Mouse (Mus musculus) kidney, postnatal 36 days (tissue): ENCODE measurements around the gene Crocc.

Source experiments
- DNase-seq, 2 experiments: peaks; one replicate each; pipeline ENCODE4 v3.0.0; 2021 to 2022; ENCODE audit warnings: mixed read lengths in 2 of 2

Gene Crocc

DNA sequence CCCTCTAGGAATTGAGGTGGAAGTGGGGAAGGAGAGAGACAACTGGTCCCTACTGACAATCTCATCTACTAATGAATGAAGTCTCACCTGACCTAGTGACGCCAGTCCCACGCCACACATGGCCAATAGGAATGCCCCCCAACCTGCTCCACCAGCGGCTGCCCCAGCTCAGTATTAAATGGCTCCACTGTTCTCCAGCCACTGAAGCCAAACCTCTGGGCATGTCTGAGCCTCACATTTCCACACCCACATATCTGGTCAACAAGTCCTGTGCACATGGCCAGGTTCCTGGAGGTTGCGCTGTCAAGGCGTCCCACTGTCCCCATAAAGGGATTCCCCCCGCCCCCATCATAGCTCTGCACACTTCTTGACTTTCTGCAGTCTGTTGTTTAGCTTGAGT, 75.8 kb downstream of the Crocc start:
- no peak for DNase-seq

DNA sequence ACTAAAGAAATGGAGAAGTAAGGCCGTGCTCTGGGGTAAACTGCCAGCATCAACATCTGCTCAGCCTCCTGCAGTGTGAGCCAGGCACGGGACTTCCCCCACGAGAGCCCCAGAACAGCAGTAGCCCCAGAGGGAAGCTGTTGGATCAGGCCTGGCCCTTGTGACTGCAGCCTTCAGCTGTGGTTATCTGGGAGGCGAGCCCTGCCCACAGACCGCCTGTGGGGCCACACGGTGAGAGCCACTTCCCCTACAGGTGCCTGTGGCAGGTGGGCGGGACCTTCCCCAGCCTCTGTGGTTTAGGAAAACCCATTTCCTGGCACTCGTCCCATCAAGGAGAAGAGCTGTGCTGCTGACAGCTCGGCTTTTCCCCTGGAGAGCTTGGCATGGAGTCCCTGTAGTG, 76.9 kb downstream of the Crocc start:
- peak in 1 of 2 experiments; percentile 48 for DNase-seq

DNA sequence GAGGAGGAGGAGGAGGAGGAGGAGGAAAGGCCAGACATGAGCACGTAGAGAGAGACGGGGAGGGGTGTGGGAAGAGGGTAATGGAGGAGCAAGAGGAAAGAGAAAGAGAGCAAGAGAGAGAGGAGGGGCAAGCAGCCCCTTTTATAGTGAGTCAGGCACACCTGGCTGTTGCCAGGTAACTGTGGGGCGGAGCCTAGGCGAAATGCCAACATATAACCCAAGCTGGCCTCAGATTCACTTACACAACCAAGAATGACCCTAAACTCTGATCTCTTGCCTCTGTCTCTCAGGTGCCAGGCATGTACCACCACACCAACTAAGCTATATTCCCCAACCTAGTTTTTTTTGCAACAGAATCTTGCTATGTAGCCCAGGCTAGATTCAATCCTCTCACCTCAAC, 77.5 kb downstream of the Crocc start:
- peak in 1 of 2 experiments; percentile 38 for DNase-seq

- DNase-seq, result peak in 1 of 2 experiments; percentile 53
Observed at GRCm38 (mm10) chr4:140981605-140982004, 78.7 kb downstream of the Crocc start.

DNA sequence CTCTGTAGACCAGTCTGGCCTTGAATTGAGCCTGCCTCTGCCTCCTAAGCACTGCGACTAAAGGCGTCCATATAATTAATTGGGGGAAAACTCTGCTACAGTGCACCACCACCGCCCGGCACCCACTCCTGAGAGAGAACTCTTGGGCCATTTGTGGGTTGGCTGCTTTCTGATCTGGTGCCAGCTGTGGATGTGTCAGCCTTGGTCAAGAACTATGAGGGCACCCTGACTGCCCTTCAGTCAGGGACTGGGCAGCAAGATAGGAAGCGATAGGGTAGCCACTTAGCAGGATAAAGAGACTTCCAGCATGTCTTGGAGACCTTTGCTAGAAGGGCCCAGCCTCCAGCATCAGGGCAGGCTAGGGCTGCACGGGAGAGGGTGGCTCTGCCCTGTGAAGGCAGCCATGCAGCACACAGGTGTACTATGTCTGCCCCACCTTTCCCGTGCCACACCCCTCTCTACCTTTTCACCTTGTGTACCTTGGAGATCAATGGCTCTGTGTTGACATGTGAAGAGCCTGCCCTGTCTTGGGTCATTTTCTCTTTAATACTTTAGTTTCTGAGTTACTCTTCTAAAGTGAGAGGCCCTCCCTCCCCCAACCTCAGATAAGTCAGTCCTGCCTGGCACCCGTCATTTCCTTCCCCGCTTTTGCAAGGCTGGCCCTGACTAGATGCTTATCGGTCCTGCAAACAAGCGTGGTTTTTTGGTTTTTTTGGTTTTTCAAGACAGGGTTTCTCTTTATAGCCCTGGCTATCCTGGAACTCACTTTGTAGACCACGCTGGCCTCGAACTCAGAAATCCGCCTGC, 82.3 kb downstream of the Crocc start:
- DNase-seq, result no peak

DNA sequence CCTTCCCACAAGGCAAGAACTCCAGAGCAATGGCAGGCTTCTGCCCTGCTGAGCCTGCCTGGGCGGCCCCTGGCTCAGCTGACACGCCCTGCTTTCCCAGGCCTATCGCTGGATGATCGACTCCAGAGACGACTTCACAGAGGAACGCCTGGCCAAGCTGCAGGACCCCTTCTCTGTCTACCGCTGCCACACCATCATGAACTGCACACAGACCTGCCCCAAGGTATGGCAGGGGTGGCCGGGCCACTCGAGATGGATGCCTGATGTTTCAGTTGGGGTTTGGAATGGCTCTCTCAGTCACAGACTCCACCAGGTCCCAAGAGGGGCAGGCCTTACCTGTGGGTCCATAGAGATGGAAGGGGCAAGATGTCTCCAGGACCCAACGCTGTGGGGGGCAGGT, 83.1 kb downstream of the Crocc start:
- DNase-seq, result no peak

- no peak for DNase-seq
Observed at GRCm38 (mm10) chr4:140975356-140975755, 85.0 kb downstream of the Crocc start.

DNA sequence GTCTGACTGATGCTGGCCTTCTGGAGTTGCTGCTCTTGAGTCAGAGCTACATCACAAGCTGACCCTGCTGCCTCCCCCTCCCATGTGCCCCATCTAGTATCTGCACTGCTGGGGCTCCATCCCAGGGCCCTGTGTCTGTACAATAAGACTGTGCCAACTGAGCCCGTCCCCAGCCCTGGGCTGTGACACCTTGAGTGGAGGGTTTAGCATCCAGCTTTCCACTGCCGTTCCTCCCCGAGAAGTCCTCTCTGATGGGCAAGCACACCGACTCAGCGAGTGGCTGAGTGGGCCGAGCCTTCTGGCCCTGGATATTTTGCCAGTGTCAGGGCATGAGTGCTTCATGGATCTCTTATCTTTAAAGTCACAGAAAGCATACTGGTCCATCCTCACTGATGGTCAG, 85.9 kb downstream of the Crocc start:
- DNase-seq, result no peak

GRCm38 (mm10) chr4:140971691-140972090, 88.7 kb downstream of the Crocc start:
- no peak for DNase-seq

- DNase-seq, result no peak
Observed at GRCm38 (mm10) chr4:140967386-140968159, 92.8 kb downstream of the Crocc start.
